Mouse (Mus musculus): ENCODE measurements around the gene Mtmr3. TPM values are rescaled to one million over a fixed set of nuclear protein-coding genes. Genes with fewer than 3 reads are reported as not detected.
A peak's percentile ranks its signal among the peaks of the same experiment; 100 is the strongest.

Gene Mtmr3
- total and polyA plus RNA-seq, 3 experiments = 29.1 to 31.9 TPM; not detected in 1

- TF ChIP-seq UBTF (IDR thresholded peaks at IDR 0.05; ENCODE audit: borderline replicate concordance, insufficient read depth, low read depth, low read length) = 0 out of 2 replicates have a peak, but pooled peaks have one; percentile 12
- no peak for TF ChIP-seq TAL1 (IDR thresholded peaks at IDR 0.05; ENCODE audit: low read length)
- peak; percentile 89 for TF ChIP-seq BHLHE40 (IDR thresholded peaks at IDR 0.05; ENCODE audit: borderline replicate concordance, low read depth, low read length)
- TF ChIP-seq EP300 (IDR thresholded peaks at IDR 0.05; ENCODE audit: low read depth in 1 of 2, low read length in 2 of 2) = peak; percentile 44 to 66; a peak in 3 of 4 replicates
- TF ChIP-seq RCOR1 (IDR thresholded peaks at IDR 0.05; ENCODE audit: low read depth, low read length) = no peak
These were observed at the start of gene Mtmr3 (continued) for GRCm38 (mm10) chr11:4594608-4595500.

- H3K9ac ChIP-seq (ENCODE audit: control insufficient read depth, low read depth, low read length, poor library complexity, severe bottlenecking) = no peak overlapping the region
- no peak for DNase-seq (ENCODE audit: low read depth, low spot score)
- H3K79me2 ChIP-seq (ENCODE audit: control insufficient read depth, insufficient read depth, low read length, poor library complexity) = peaks cover 18% of the 10 kb centered on the region
- no peak overlapping the region for H3K27ac ChIP-seq (ENCODE audit: control insufficient read depth, low read depth, low read length)
- no peaks in the 10 kb centered on the region for H3K27me3 ChIP-seq (ENCODE audit: control insufficient read depth in 1 of 2, insufficient read depth in 2 of 2, low read length in 2 of 2)
- H3K4me3 ChIP-seq (ENCODE audit: control insufficient read depth in 1 of 2, insufficient read depth in 1 of 2, low read depth in 2 of 2, low read length in 2 of 2) = no peak overlapping the region
- no peaks in the 10 kb centered on the region for H3K9me3 ChIP-seq (replicated peaks; ENCODE audit: insufficient read depth, low read length)
- TF ChIP-seq NRF1 (IDR thresholded peaks at IDR 0.05; ENCODE audit: insufficient read depth, low read depth, low read length, poor library complexity, severe bottlenecking) (no peak), ELF1 (IDR thresholded peaks at IDR 0.05; ENCODE audit: low read depth, low read length) (no peak), ZKSCAN1 (IDR thresholded peaks at IDR 0.05; ENCODE audit: low read depth, low read length) (no peak), MXI1 (IDR thresholded peaks at IDR 0.05; ENCODE audit: low read depth, low read length) (no peak), USF2 (IDR thresholded peaks at IDR 0.05; ENCODE audit: borderline replicate concordance in 1 of 2, insufficient read depth in 1 of 2, low read depth in 1 of 2, low read length in 2 of 2) (no peak), MYC (IDR thresholded peaks at IDR 0.05; ENCODE audit: low read depth, low read length) (no peak), MAX (IDR thresholded peaks at IDR 0.05; ENCODE audit: low read length) (no peak), TBP (IDR thresholded peaks at IDR 0.05; ENCODE audit: low read depth, low read length) (no peak), POLR2A (IDR thresholded peaks at IDR 0.05; ENCODE audit: control insufficient read depth in 1 of 2, insufficient read depth in 1 of 2, low read depth in 1 of 2, low read length in 2 of 2, poor library complexity in 1 of 2) (no peak)
- peaks cover under 1 to 12% of the 10 kb centered on the region in 2 experiments for H3K4me1 ChIP-seq (ENCODE audit: control insufficient read depth in 1 of 2, insufficient read depth in 2 of 2, low read length in 2 of 2)
- peaks cover 10 to 12% of the 10 kb centered on the region in 2 experiments for H3K36me3 ChIP-seq (ENCODE audit: control insufficient read depth in 1 of 2, insufficient read depth in 2 of 2, low read length in 2 of 2)
These were observed 49.1 kb upstream of the Mtmr3 start for GRCm38 (mm10) chr11:4643722-4644121.

- Histone ChIP-seq H3K27ac (ENCODE audit: control insufficient read depth, low read depth, low read length) (no peak overlapping the region), H3K79me2 (ENCODE audit: control insufficient read depth, insufficient read depth, low read length, poor library complexity) (peaks cover 26% of the 10 kb centered on the region), H3K27me3 (ENCODE audit: control insufficient read depth in 1 of 2, insufficient read depth in 2 of 2, low read length in 2 of 2) (no peaks in the 10 kb centered on the region), H3K9ac (ENCODE audit: control insufficient read depth, low read depth, low read length, poor library complexity, severe bottlenecking) (no peak overlapping the region), H3K4me3 (ENCODE audit: control insufficient read depth in 1 of 2, insufficient read depth in 1 of 2, low read depth in 2 of 2, low read length in 2 of 2) (no peak overlapping the region), H3K36me3 (ENCODE audit: control insufficient read depth in 1 of 2, insufficient read depth in 2 of 2, low read length in 2 of 2) (peaks cover 2 to 16% of the 10 kb centered on the region in 2 experiments), H3K4me1 (ENCODE audit: control insufficient read depth in 1 of 2, insufficient read depth in 2 of 2, low read length in 2 of 2) (peaks cover 7 to 19% of the 10 kb centered on the region in 2 experiments), H3K9me3 (replicated peaks; ENCODE audit: insufficient read depth, low read length) (no peaks in the 10 kb centered on the region)
- no peak for TF ChIP-seq JUND (IDR thresholded peaks at IDR 0.05; ENCODE audit: low read depth, low read length)
- TF ChIP-seq CHD2 (IDR thresholded peaks at IDR 0.05; ENCODE audit: low read length) = no peak
- no peak for TF ChIP-seq GATA1 (IDR thresholded peaks at IDR 0.05; ENCODE audit: low read depth, low read length)
- no peak for DNase-seq (ENCODE audit: low read depth, low spot score)
These were observed 46.5 kb upstream of the Mtmr3 start for GRCm38 (mm10) chr11:4641185-4641584.

All from MEL (cell line).